Mouse (Mus musculus) urinary bladder, postnatal 25 days (tissue): ENCODE measurements at regions not wholly inside any gene's neighbourhood (a gene's known extent, or its start where the extent isn't known, plus 50 kb on each side); places are given as distances from the start of the nearest gene placed in this dataset.

ENCODE experiments used
- DNase-seq: peaks from one replicate; pipeline ENCODE4 v3.0.0; 2022; ENCODE audit warnings: low spot score

DNA sequence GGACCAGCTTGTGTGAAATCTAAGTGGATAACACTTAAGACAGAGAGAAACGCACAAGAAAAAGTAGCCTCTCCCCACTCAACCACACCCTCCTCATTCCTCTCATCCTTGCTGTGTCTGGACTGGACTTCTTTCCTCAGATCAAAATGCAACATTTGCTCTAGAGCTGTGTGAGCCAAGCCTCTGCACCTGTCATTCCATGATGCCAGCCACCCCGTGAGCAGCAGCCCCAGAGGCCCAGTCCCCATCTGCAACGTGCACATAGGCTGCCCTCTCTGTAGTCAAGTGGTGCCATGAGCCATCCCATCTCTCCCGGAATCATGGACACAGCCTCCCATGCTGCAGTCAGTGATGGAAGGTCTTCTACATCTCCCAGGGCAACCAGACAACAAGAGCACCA is 55.1 kb upstream of the Gpc1 start:
- no peak for DNase-seq

DNA sequence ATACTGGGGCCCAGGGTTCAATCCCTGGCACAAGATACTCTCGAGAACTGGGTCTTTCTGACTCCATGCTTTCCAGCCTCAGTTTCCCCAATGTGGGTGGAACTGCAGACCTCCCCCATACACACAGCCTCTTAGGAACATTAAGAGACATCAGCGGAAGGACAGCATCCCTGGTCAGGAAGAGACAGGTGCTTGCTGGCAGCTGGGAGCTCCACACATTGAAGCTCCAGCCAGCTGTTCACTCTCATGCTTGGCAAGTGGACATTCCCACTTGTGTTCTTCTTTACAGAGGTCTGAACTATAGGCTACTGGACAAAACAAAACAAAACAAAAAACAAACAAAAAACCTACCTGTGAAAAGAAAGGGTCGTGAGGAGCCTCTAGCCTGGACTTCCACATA is 55.5 kb upstream of the Gpc1 start:
- DNase-seq, result no peak

DNA sequence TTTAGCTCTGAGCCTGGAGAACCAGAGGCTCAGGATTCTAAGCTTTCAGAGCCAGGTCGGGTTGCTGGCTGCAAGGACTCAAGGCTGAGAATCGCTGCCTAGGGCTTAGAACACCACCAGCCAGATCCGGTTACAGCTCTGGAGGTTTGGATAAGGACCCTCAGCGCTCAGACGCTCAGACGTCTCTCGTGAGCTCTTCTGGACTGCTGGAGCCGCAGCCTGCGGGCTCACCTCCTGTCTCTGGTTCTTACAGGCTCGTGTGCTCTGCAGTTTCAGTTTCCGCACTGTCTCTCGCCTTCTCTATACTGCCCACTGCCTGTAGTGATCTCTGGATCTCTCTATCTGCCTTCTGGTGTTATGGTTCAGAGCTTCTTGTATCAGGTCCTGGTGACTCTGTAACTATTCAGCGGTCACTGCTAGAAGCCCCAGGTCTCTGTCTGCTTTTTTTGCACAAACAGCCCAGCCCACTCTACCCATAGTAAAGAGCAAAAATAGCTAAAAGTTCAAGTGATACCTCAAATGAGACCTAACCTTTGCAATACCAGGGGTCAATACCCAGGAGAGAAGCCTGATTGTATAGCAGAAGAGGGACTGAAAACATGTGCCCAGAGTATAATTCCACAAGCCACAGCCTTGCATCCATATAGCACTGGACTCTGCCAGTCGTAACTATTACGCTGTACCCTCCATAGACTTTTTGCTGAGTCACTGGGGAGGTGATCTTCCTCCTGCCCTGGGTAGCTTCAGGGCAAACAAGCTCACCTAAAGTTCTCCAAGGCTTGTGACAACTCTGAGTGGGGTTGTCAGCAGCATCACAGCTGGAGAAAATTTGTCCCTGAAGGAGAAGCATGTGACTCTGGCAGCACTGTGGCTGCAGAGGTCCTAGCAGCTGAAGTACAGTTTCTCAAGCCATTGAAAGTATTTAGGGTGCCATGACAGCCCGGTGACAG is 56.4 kb upstream of the Gpc1 start:
- no peak for DNase-seq

DNA sequence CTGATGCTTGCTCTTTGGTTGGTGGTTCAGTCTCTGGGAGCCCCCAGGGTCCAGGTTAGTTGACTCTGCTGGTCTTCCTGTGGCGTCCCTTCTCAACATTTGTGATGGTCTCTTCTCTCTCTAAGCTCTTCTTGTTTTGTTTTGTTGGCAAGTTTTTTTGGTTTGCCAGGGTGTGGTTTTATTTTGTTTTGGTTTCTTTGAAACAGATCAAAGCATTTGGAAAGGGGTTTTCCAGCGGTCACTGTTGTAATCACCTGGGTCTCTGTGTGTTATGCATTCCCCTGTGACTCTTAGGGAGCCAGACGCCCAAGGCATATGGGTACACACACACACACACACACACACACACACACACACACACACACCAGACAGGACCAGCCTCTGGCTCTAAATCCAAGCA is 57.4 kb upstream of the Gpc1 start:
- no peak for DNase-seq

DNA sequence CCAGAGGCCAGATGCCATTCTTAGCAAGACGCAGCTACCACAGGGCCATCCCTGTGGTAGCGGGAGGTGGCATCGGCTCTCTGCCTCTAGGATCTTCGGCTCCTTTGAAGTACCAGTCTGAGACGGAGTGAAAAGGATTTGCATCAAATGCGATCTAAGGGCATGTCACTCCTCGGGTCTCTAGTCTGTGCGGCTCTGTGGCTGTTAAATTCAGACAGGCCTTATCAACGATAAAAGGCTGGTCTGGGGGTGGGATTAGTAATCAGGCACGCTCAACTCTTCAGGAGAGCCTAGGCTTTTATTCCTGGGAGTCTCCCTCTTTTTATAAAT is 58.7 kb upstream of the Gpc1 start:
- DNase-seq, result no peak

DNA sequence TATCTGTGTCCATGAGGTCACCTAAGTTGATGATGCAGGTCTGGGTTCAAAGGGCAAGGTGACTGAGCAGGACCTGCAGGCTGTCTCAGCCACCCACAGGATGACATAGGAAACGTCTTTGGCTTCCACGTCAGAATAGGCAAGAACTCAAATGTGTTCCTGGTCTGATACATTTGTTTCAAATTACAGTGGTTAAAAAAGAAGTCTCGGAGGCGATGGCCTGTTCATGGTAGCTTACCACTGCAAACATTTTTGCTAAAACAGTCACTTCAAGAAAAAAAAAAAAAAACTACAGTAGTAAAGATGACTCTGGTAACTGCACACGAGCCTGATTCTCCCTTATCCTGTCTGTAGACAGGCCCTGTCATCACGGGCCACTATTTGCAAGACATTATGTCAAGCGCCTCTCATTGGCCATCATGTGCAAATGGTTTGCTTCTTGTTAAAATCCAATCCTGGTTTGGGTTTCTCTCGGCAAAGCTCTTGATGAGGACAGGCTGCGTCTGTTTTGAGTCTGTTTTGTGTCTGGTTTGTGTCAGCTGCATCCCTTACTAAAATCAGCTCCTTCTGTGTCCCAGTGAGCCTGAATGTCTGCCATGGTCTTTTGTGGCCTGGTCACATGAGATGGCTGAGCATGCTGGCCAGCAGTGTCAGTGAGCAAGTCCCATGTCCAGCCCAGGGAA is 59.2 kb upstream of the Gpc1 start:
- no peak for DNase-seq

DNA sequence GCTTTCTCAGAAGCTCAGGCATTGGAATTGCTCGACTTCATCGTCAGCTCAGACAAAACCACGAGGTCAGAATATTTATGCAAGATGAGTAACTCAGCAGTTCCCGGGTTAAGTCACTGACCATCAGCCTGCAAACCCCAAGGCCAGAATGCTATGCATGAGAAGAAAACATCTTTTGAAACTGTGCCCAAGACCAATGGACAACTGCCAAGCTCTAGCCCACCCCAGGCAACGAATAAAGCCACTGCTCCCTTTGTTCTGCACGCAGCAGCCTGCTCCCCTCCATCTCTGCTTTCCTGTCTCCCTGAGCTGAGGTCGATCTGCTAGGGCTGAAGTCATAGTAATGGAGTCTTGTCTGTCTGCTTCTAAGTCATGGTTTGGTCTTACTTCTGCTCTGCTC is 61.7 kb upstream of the Gpc1 start:
- no peak for DNase-seq

DNA sequence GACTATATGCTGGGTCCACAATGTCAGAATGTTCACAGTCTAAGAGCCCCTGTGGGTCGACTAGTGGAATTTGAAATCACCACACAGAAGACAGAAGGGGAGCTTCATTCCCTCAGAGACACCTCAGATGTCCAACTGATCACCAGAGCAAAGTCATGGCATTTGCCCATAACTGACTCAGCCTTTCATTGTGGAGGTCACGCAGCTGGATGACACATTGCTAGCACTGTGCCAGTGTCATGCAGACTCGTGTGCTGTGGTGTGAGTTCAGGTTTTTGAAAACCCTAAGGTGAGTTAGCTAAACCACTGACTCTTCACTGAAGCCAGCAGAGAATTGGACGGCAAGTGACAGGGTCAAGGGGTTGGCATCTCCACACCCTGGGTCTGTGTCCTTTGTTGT is 62.3 kb upstream of the Gpc1 start:
- no peak for DNase-seq

DNA sequence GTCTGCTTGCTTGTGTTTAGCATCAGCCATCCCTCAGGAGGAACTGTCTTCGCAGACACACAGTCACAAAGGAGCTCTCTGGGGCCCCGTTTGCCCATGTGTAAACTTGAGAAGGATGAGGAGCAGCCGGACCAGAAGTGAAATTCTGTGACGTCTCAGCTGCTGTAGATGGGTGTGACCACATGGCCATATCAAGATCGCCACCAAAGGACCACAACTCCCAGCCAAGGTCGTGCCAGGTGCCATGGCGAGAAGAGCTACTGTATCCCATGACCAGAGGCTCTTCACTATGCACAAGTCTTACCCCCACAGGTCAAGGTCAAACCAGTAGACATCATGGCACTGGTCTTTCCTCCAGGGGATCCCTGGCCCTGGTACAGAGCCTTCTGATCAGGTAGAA is 64.9 kb upstream of the Gpc1 start:
- no peak for DNase-seq

DNA sequence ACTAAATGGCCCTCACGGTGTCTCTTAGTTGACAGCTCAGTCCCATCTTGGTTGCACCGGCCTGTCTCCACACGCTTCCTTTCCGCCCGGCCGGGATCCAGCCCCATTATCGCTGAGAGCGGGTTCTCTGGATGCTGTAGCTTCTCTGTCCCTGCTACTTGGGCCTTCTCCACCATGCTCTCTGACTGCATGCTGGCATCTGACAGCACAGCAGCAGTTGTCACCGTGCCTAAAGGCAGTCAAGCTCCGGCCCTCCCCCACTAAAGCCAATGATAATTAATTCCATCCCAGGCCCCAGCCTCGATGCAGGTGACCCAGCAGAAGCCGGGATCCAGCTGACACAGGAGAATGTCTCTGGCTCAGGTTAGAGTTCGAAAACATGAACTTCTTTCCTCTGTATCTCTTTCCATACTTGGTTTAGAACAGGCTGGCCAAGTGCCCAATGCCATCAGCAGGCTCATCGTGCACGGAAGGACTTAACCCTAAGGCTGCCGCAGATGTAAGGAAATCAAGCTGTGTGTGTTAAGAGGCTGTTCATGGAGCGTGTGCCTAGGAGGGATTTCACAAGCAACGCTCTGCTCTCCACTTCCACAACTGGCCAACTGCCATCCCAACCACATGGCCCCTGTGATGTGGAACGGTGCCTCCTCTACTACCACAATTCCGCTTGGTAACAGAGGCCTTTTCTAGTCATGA is 76.5 kb upstream of the Gpc1 start:
- DNase-seq, result no peak

DNA sequence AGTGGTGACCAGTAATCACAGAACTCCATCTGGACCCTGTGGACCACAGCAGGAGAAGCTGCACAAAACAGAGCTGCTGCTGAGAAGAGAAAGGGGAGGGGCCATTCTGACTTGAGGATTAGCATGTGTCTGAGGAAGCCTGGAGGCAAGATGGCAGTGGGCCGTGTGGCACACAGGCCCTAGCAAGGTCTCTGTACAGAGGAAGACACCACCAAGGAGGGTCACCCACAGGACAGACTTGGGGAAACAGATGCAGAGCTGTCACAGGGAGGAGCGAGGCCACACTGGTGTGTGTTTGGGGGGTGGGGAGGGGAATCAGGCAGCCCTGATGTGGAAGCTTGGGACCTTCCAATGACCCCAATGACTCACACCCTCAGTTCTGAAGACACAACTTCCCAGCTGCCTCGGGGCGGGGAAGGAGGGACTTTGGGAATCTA is 79.7 kb upstream of the Gpc1 start:
- DNase-seq, result peak; percentile 4

DNA sequence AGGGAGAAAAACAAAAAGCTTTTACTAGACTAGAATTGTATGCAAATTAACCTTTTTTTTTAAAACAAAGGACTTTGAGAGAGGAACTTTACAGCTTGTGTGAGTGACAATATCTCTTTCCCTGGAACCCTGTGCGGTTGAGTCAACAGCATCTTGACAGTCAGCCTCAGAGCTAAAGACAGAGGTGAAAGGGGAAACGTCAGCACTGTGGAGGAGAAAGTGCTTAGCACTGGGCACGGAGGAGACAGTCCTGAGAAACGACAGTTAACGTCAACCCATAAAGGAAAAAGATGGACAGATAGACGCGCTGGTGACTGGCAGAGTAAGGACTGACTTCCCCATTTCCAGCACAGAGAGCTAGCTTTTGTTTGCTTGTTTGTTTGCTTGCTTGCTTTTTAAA is 82.0 kb upstream of the Gpc1 start:
- no peak for DNase-seq

DNA sequence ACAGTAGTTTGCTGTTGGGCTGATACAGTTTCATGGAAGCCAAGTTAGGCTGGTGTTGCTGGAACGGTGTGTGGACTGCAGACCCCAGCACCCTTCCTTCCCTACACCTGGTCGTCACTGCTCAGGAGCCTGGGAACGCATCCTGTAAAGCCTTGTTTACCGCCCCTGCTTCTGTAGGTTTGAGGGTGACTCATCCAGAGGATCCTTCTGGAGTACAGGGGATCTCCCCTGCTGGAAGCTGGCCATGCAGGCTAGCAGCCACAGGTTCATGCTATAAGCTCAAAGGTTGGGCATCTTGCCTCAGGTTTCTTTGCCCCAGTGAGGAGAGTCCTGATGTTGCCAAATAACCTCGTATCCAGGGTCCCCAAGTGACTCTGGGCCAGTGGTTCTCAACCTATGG is 86.2 kb upstream of the Gpc1 start:
- no peak for DNase-seq

DNA sequence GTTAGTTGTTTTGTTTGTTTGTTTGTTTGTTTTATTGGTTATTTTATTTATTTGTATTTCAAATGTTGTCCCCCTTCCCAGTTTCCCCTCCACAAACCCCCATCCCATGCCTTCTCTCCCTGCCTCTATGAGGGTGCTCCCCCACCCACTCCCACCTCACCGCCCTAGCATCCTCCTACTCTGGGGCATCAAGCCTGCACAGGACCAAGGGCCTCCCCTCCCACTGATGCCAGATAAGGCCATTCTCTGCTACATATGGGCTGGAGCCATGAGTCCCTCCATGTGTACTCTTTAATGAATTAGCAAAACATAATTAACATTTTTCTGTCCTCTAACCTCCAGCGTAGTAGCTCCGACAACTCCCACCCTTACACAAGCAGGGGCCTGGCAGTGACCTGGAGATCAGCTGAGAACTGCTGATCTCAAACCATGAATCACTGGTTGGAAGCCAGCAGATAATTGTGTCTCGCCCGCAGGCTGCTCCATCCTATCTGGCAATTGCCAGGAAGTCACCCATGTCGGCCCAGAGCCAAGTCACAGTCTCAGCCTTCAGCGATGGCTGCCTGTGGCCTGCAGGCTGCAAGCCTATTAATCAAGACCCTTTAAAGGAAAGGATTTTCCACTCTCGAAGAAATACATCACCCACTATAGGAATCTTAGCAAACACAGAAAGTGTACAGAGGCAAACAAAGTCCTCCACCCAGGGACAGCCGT is 86.8 kb upstream of the Gpc1 start:
- DNase-seq, result no peak

DNA sequence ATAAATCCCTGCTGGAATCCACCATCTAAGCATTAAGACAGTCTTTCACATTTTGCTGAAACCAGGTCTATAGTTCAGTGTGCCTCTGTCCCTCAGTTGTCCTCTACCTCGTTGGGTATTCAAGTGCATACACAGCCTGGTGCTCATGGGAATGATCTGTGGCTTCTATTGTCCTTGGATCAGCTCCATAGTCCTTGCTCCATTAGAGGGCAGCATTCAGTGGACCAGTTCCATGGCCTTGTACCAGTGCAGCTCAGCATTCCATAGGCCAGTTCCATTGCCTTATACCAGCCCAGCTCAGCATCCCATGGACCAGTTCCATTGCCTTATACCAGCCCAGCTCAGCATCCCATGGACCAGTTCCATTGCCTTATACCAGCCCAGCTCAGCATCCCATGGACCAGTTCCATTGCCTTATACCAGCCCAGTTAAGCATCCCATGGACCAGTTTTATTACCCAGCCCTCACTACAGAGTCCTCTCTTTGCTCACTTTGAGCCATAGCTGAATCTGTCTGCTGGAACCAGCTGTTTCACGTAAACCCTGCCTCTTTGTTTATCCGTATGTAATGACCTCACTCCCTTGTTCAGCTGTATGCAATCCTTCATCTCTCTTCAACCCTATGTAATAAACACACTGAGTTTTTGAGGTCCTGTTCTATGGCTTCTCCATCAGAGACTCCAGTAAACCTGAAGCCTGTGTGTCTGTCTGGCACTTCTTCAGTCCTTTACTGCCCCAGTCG is 88.4 kb upstream of the Gpc1 start:
- no peak for DNase-seq

DNA sequence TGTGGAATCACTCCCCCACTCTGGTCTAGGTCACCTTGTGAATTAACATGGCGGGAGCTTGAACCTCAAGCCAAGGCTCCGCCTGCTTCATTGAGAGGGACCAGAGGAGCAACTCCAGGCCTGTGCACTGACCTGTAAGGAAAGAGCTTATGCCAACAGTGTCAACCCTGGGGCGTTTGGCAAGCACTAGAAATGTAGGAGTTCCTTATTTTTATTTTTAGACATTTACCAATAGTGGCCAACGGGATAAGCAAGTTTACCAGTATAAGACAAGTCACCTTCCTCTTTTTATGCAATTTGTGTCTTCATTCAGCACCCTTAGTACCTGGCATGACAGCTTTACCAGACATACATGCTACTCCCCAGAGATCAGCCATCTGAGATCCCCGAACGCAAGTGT is 89.1 kb upstream of the Gpc1 start:
- no peak for DNase-seq

DNA sequence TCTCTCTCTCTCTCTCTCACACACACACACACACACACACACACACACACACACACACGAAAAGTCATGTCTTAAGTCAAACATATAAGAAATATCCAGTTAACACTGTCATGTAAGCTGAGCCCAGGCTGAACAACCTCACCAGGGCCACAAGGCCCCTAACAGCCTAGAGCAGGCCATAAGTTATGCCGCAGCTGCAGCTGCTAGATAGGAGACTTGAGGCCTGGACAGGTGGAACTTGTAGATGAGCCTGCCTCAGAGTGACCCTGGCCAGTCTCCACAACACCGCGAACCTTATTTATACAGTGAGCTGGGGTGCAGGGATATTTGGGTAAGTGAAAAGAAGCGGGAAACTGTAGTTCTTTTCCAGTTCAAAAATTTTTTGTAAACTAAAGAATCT is 90.4 kb upstream of the Gpc1 start:
- no peak for DNase-seq

DNA sequence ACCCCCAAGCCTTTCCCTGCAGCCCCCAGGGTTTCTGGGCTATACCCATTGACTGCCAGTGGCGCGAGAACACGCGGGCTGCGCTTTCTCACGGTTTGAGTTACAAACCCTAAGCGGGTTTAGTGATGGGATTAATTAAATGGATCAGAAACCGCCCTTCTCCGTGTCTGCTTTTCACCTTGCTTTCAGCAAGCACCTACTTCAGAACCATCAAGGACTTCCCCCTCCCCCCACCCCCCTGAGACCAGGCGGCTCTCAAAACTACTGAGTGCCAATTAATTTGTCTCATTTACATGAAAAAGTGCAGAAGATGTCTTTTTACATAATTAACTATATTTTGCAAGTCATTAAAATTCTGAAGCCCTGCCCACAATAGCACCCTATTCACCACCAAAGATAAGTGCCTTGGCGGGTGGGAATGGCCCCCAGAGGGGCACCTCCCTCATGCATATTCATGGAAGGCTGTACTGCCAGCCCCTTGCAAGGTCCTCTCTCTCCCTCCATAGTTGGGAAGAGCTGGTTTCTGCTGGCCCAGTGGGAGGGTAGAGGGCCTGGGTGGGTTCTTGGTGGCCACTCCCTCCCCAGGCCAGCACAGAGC is 89.1 kb upstream of the Otos start:
- no peak for DNase-seq

DNA sequence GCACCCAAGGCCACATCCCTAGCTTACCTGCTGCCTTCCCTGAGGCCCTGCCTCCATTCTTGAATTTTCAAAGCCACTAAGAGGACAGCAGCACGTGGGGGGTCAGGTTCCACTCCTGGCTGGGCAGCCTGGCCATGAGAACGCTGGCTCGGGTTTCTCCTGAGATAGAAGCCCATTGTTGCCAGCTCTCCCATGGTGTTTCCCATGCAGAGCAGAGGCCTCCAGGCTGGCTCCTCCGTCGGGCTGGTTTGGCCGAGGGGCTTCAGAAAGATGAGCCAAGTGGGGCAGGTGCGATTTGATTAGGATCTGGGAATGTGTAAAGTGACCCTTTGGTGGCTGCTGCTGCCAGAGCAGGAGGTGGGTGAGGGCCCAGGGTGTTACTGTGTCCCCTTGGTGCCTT is 87.8 kb upstream of the Otos start:
- DNase-seq, result no peak

DNA sequence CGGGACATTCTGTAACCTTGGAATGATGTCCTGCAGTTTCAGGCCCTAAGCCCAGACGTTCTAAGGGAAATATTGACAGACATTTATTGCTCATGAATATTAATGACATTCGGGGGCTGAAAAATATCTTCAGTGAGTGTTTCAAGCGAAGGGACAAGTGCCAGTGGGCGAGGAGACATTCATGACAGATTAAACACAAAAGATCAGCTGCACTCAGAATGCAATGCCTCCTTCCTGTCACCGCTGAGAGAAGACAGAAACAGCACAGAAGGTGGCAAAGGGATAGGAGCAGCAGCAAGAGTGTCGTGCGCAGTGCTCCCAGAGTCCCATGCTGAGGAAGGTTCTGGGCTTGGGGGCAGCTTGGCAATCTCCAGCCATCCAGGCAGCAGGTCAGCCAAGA is 85.1 kb upstream of the Otos start:
- no peak for DNase-seq
